ENCODE assay signal across 7 mouse cellular contexts in the genomic region with DNA sequence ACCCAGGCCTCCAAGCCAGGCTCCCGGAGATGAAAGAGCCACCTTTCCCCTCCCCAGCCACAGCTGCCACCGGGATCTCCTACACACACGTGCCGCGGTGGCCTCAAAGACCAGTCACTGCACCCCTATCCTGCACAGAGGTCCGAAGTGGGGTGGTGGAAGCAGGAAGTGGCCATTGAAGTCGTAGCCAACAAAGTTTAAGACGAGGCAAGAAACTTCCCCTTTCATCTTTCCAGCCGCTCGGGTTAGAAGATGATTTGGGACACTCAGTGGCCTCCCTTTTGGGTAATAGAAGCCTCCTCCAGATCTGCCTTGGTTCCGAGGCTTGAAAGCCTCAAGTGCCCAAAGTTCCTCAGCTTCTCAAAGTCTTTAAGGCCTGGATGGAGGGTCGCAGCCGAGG. TPM values are rescaled to one million over a fixed set of nuclear protein-coding genes. Genes with fewer than 3 reads are reported as not detected.
A peak's percentile ranks its signal among the peaks of the same experiment; 100 is the strongest.
DNase-seq lines count a peak whose midpoint lies in the region; ATAC-seq and TF ChIP-seq lines count a peak whose summit lies in the region.

No protein-coding gene starts in this region.

- WGBS in liver, adult 2 months, result 19% methylated on average over 13 of the region's 13 CpGs
- WGBS in embryonic facial prominence, embryonic 12.5 days, result 1% methylated on average over 13 of the region's 13 CpGs
- WGBS in hindbrain, embryonic 16.5 days, result 4% methylated on average over 11 of the region's 13 CpGs
- WGBS in midbrain, postnatal 0 days, result 6% methylated on average over 13 of the region's 13 CpGs

- peak overlapping the region; percentile 79 for H3K4me3 ChIP-seq in liver, adult 2 months (ENCODE audit: insufficient read depth, low read depth, low read length)
- H3K4me3 ChIP-seq in embryonic facial prominence, embryonic 12.5 days, result peak overlapping the region; percentile 75
- peak overlapping the region; percentile 81 for H3K4me3 ChIP-seq in hindbrain, embryonic 16.5 days (ENCODE audit: low read length)
- peak overlapping the region; percentile 66 for H3K4me3 ChIP-seq in midbrain, postnatal 0 days (ENCODE audit: low read depth, low read length)

- no peak for TF ChIP-seq CTCF in liver, adult 2 months (IDR thresholded peaks at IDR 0.05; ENCODE audit: low read depth, low read length)
- TF ChIP-seq CTCF in midbrain, postnatal 0 days (IDR thresholded peaks at IDR 0.05), result no peak

- peak overlapping the region; percentile 93 for H3K27ac ChIP-seq in liver, adult 2 months (replicated peaks; ENCODE audit: insufficient read depth, low read depth, low read length)
- H3K27ac ChIP-seq in embryonic facial prominence, embryonic 12.5 days, result 0 out of 2 replicates have a peak overlapping the region, but pooled peaks have one; percentile 94
- no peak overlapping the region; the same call in 1 of the 2 replicates for H3K27ac ChIP-seq in hindbrain, embryonic 16.5 days (ENCODE audit: low read depth, low read length)
- peak overlapping the region; percentile 89; the same call in 1 of the 2 replicates for H3K27ac ChIP-seq in midbrain, postnatal 0 days (ENCODE audit: low read depth, low read length)

- peak overlapping the region; percentile 90 for H3K4me2 ChIP-seq in embryonic facial prominence, embryonic 12.5 days (replicated peaks)
- peak overlapping the region; percentile 88 for H3K4me2 ChIP-seq in hindbrain, embryonic 16.5 days (ENCODE audit: low read length)
- peak overlapping the region; percentile 96 for H3K4me2 ChIP-seq in midbrain, postnatal 0 days (ENCODE audit: low read depth, low read length, poor library complexity, severe bottlenecking)

- no peak for ATAC-seq in embryonic facial prominence, embryonic 12.5 days (ENCODE audit: insufficient number of reproducible peaks, insufficient read depth, low FRiP score, low TSS enrichment)
- no peak for ATAC-seq in hindbrain, embryonic 16.5 days
- no peak for ATAC-seq in midbrain, postnatal 0 days (ENCODE audit: low FRiP score)

- no peaks in the 10 kb centered on the region for H3K36me3 ChIP-seq in liver, adult 2 months (ENCODE audit: control insufficient read depth, insufficient read depth, low read length)
- H3K36me3 ChIP-seq in embryonic facial prominence, embryonic 12.5 days, result no peaks in the 10 kb centered on the region
- H3K36me3 ChIP-seq in hindbrain, embryonic 16.5 days (ENCODE audit: control insufficient read depth, insufficient read depth, low read length), result no peaks in the 10 kb centered on the region
- H3K36me3 ChIP-seq in midbrain, postnatal 0 days (ENCODE audit: insufficient read depth, low read length), result no peaks in the 10 kb centered on the region

- peaks cover 35% of the 10 kb centered on the region for H3K4me1 ChIP-seq in liver, adult 2 months (ENCODE audit: control insufficient read depth, insufficient read depth, low read length)
- H3K4me1 ChIP-seq in embryonic facial prominence, embryonic 12.5 days, result peaks cover 76% of the 10 kb centered on the region
- H3K4me1 ChIP-seq in hindbrain, embryonic 16.5 days (ENCODE audit: control insufficient read depth, insufficient read depth, low read depth, low read length), result peaks cover 55% of the 10 kb centered on the region
- peaks cover 7% of the 10 kb centered on the region; the same call in 1 of the 2 replicates for H3K4me1 ChIP-seq in midbrain, postnatal 0 days (ENCODE audit: insufficient read depth, low read length)

- H3K79me2 ChIP-seq in liver, adult 2 months (ENCODE audit: control insufficient read depth, insufficient read depth, low read length), result peaks cover 54% of the 10 kb centered on the region

- peak overlapping the region; percentile 97 for H3K9ac ChIP-seq in liver, adult 2 months (ENCODE audit: low read depth, low read length)
- H3K9ac ChIP-seq in embryonic facial prominence, embryonic 12.5 days, result peak overlapping the region; percentile 89
- peak overlapping the region; percentile 94 for H3K9ac ChIP-seq in hindbrain, embryonic 16.5 days (ENCODE audit: low read depth, low read length)
- peak overlapping the region; percentile 79 for H3K9ac ChIP-seq in midbrain, postnatal 0 days (replicated peaks; ENCODE audit: low read length, poor library complexity, severe bottlenecking)

- no peak for DNase-seq in liver, adult 2 months (ENCODE audit: extremely low read depth, low read depth, low spot score)
- DNase-seq in liver (no peak), adipocyte (ENCODE audit: low spot score) (no peak)
- DNase-seq in midbrain, postnatal 0 days (ENCODE audit: low spot score), result no peak
- no peak for DNase-seq in left cerebral cortex, postnatal 4 days

- H3K27me3 ChIP-seq in liver, adult 2 months (ENCODE audit: control insufficient read depth, insufficient read depth, low read length), result no peaks in the 10 kb centered on the region
- no peaks in the 10 kb centered on the region for H3K27me3 ChIP-seq in embryonic facial prominence, embryonic 12.5 days
- H3K27me3 ChIP-seq in hindbrain, embryonic 16.5 days (replicated peaks; ENCODE audit: control insufficient read depth, insufficient read depth, low read length), result no peaks in the 10 kb centered on the region
- no peaks in the 10 kb centered on the region for H3K27me3 ChIP-seq in midbrain, postnatal 0 days (ENCODE audit: insufficient read depth, low read length)

- H3K9me3 ChIP-seq in embryonic facial prominence, embryonic 12.5 days, result no peaks in the 10 kb centered on the region
- no peaks in the 10 kb centered on the region for H3K9me3 ChIP-seq in hindbrain, embryonic 16.5 days (ENCODE audit: control insufficient read depth, low read length)
- H3K9me3 ChIP-seq in midbrain, postnatal 0 days (ENCODE audit: low read length), result no peaks in the 10 kb centered on the region

- intact Hi-C loops in left cerebral cortex, postnatal 4 days (cut with DNase I), result no loop called here

- TF ChIP-seq POLR2A in liver, adult 2 months (IDR thresholded peaks at IDR 0.05; ENCODE audit: extremely low read depth, insufficient read depth, low read length), result no peak

RNA-seq across cellular contexts. Expression of a gene that starts 26.4 kb away (rescaled TPM):
- total RNA-seq in liver, adult 2 months (2014; rRNA removed), result 2.3 and 3.2 TPM in 2 replicates
- polyA plus RNA-seq in liver, adult 2 months (2012; rRNA removed), result 3.4 and 3.8 TPM in 2 replicates
- polyA plus RNA-seq in embryonic facial prominence, embryonic 12.5 days (2016; fragmentation: Nextera tagmentation; extraction: Ambion mirVana), result 7.9 and 9.0 TPM in 2 replicates
- 3.1 and 4.3 TPM in 2 replicates for polyA plus RNA-seq in hindbrain, embryonic 16.5 days (2015; fragmentation: Nextera tagmentation; extraction: Ambion mirVana)
- total RNA-seq in midbrain, postnatal 0 days (2014; rRNA removed), result 8.5 and 15.6 TPM in 2 replicates
- 2.0 and 3.0 TPM in 2 replicates for polyA plus RNA-seq in midbrain, postnatal 0 days (2015; fragmentation: Nextera tagmentation; extraction: Ambion mirVana)
- 10 to 100 TPM; 12.9 to 14.9 TPM for total RNA-seq in left cerebral cortex, postnatal 4 days (2021)

RNA-seq across cellular contexts. Expression of a gene that starts 44.0 kb away (rescaled TPM):
- 0.18 and 0.20 TPM in 2 replicates for total RNA-seq in liver, adult 2 months (2014; rRNA removed)
- polyA plus RNA-seq in liver, adult 2 months (2012; rRNA removed), result not detected in 2 replicates
- 1.4 and 1.5 TPM in 2 replicates for polyA plus RNA-seq in embryonic facial prominence, embryonic 12.5 days (2016; fragmentation: Nextera tagmentation; extraction: Ambion mirVana)
- polyA plus RNA-seq in hindbrain, embryonic 16.5 days (2015; fragmentation: Nextera tagmentation; extraction: Ambion mirVana), result 4.7 and 4.8 TPM in 2 replicates
- total RNA-seq in midbrain, postnatal 0 days (2014; rRNA removed), result 6.0 and 8.1 TPM in 2 replicates
- 8.2 and 8.9 TPM in 2 replicates for polyA plus RNA-seq in midbrain, postnatal 0 days (2015; fragmentation: Nextera tagmentation; extraction: Ambion mirVana)
- 10 to 100 TPM; 11.0 to 11.1 TPM for total RNA-seq in left cerebral cortex, postnatal 4 days (2021)
